Mouse (Mus musculus) lung, adult 2 months (tissue): ENCODE results near the gene Eddm3b. TPM values are rescaled to one million over a fixed set of nuclear protein-coding genes. Genes with fewer than 3 reads are reported as not detected.

ENCODE experiments used
- DNase-seq: peaks from one replicate; pipeline ENCODE4 v3.0.0; 2022
- H3K4me1 ChIP-seq: fragments of 200-500 bp; 2 replicates; pipeline ENCODE4 v1.6.1; 2011; ENCODE audit warnings: low read length; ENCODE audit not compliant: control insufficient read depth, insufficient read depth
- H3K4me3 ChIP-seq: fragments of 200-500 bp; replicated peaks from 2 replicates; pipeline ENCODE3; 2011; ENCODE audit warnings: low read depth, mild to moderate bottlenecking, control low read depth, low read length; ENCODE audit errors: extremely low read depth
- CTCF ChIP-seq: fragments of 200-500 bp; IDR thresholded peaks from 2 replicates; pipeline ENCODE4 v1.5.1; 2011; ENCODE audit warnings: mild to moderate bottlenecking, low read length, control low read depth; ENCODE audit not compliant: insufficient read depth
- POLR2A ChIP-seq: fragments of 200-500 bp; IDR thresholded peaks from 2 replicates; pipeline ENCODE4 v1.6.1; 2011; ENCODE audit warnings: low read depth, mild to moderate bottlenecking, control low read depth, low read length, borderline replicate concordance; ENCODE audit errors: extremely low read depth
- WGBS: fragments of 180-500 bp; shearing (Covaris S2); methylation state at CpG from one replicate; pipeline ENCODE4 v1.1.7; 2018; 5-methylcytosine and 5-hydroxymethylcytosine counted together
- polyA plus RNA-seq: library from polyadenylated mRNA; depleted of rRNA; stranded (reverse); fragments of >200 nt; gene quantifications from 2 replicates; pipeline ENCODE4 v1.2.3, GENCODE M21; 2012

The Eddm3b gene
- polyA plus RNA-seq, 1 experiment: not detected

DNA sequence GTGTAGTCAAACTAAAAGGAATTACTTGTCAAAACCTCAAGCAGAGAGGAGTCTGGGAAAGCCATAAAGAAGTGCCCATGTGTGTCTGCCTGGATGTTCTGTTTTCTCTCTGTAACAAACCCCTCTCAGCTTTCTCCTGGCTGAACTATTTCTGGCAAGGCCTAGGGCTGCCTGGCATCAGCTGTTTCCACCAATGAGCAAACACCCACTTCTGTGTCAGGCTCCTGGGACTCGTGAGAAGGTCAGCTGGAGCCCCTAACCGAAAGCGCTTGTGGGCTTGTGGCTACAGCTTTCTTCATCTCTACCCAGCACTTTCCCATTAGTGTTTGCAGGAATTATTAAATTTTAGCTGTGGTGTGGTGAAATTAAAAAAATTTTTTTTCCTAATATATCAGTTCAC is 2.3 kb upstream of the Eddm3b start:
- 65% methylated on average over 3 of the region's 3 CpGs for WGBS
- TF ChIP-seq POLR2A (no peak), CTCF (no peak)
- Histone ChIP-seq H3K4me3 (no peak overlapping the region), H3K4me1 (no peaks in the 10 kb centered on the region)
- DNase-seq: no peak

DNA sequence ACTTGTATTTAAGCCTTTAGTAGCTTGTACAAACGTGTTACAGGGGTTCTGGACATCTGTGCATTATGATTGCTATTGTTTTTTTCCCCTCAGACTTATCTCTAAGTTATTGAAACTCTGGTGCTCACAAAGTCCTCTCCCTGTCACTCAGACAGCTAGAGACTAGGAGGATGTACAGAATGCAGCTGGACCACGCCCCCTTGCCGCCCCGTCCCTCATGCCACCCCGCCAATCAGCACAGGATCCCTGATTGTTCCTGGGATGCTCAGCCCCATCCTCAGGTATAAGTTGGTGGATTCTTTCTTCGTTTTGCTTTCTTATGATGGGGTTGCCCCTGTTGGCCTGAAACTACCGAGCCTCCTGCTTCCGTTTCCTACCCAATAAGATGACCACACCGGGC is 750 bp upstream of the Eddm3b start:
- TF ChIP-seq CTCF: no peak
- TF ChIP-seq POLR2A: no peak
- no peak for DNase-seq
- Histone ChIP-seq H3K4me3 (no peak overlapping the region), H3K4me1 (no peaks in the 10 kb centered on the region)
- WGBS: 46% methylated on average over 9 of the region's 9 CpGs

DNA sequence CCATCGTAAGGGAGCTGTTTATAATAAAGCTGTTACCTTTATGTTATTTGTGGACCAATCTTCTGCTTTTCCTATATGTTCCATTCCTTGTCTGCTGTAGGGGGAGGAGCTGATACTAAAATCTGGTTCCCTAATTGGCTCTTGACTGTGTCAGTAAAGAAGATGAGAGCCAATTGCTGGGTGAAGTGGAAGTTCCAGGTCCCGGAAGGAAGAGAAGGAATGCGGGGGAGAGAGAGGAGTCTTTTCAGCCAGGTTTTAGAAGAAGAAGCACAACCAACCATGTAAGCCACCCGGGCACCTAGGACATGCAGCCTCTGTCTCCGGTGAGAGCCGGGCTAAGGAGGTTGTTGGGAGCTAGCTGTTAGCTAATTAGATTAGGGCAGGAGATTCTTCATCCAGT is 11.5 kb downstream of the Eddm3b start:
- no peak for DNase-seq
- WGBS: 80% methylated on average over 6 of the region's 6 CpGs
- Histone ChIP-seq H3K4me3 (no peak overlapping the region), H3K4me1 (no peaks in the 10 kb centered on the region)
- TF ChIP-seq CTCF: no peak
- TF ChIP-seq POLR2A: no peak

DNA sequence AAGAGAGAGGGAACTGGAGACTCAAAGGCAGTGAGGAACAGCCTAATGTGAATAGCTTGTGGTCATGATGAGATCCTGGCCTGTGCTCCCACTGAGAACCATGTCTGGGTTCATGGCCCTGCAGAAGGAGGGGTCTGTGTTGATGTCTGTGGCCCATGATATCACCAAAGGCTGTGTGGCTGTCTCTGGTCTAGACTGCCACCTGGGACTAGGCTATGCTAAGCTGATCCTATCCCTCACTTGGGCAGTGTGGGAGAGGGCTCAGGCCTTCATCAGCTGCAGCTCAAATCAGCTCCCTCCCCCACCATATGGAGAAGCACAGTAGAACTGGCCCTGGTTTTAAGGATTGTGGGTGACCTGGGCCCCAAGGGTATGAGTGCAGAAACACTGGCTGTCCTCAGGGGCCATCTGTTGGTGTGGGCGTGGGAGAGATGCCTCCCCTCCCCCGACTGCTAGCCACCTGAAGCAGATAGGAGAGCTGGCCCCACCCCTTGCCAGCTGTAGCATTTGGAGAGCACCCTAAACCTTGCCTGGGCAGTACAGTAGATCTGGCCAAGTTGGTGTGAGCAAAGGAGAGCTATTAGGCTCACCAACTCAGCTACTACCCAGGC is 13.5 kb downstream of the Eddm3b start:
- DNase-seq: no peak
- 68% methylated on average over 2 of the region's 2 CpGs for WGBS
- TF ChIP-seq POLR2A: no peak
- no peak for TF ChIP-seq CTCF
- H3K4me3 ChIP-seq: no peak overlapping the region
- no peaks in the 10 kb centered on the region for H3K4me1 ChIP-seq

DNA sequence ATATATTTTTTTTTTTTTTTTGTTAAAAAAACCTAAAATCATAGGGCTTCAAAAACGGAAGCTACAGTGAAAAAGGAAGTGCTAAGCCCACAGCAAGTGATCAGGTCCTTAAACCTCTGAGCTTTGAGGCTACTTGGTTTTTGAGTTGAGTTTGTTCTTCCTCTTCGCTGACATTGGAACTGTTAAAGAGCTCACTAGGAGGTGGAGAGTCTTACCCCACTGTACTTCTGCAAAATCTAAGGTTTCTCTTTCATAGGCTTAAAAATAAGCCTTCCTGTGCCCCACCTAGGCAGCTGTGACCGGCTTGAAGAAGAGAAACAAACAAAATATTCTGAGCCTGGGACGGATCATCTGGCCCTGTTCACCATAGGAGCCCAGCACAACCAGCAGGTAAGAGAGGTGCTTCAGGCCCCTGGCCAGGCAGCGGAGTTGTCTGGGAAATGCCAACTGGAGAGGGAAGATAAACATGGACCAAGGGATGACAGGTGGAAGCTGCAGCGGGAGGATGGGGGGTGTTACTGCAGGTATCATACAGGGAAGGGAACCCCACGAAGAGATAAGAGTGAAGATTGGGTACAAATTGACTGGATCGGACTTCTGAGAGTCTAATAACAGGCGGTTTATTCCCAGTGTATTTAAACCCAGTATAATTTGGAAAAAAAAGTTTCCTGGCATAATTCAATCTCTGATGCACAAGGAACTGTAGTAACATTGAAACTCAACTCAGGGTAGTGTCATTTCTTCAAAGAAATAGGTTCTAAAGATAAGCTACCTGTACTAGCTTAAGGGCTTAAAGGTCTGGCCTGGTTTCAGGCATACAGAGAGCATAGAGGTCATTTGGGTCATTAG is 14.8 kb downstream of the Eddm3b start:
- peak overlapping the region; percentile 60 for H3K4me3 ChIP-seq
- TF ChIP-seq POLR2A (no peak), CTCF (no peak)
- no peaks in the 10 kb centered on the region for H3K4me1 ChIP-seq
- 61% methylated on average over 9 of the region's 9 CpGs for WGBS
- no peak for DNase-seq

DNA sequence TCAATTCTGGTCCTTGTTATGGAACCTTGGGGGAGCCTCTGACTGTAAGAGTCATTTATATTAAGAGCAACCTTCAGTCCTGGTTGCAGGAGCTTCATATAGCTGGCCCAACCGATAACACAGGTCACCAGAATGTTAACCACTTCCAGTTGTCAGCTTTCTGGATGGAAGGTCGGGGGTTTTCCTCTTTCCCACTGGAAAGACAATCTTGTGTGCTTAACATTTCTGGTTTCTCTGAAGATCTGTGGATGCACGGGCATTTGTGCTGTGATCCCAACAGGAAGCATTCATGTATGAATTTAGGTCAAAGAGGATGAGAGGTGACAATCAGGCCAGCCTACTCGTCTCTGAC is 15.4 kb downstream of the Eddm3b start:
- DNase-seq: no peak
- Histone ChIP-seq H3K4me3 (no peak overlapping the region), H3K4me1 (no peaks in the 10 kb centered on the region)
- no peak for TF ChIP-seq POLR2A
- no peak for TF ChIP-seq CTCF
- 56% methylated on average over 4 of the region's 4 CpGs for WGBS

DNA sequence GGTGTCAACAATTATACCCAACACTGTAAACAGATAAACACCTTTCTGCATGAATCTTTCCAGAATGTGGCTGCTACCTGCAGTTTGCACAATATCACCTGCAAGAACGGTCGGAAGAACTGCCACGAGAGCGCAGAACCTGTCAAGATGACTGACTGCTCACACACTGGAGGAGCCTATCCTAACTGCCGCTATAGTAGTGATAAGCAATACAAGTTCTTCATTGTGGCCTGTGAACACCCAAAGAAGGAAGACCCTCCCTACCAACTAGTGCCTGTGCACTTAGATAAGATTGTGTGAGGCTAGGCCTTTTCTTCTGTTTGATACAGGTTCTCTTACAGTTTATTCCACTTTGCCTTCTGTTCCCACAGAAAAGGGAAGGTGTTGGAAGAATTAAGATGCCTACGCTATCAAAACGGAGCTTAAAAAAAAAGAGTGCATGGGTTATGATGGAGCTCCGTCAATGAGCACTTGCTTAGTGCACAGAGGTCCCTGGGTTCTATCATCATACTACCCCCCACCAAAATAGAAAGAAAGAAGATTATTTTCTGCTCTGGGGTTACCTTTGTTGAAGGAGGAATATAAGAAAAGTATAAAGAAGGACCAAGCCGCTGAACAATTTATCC is 16.2 kb downstream of the Eddm3b start:
- no peak for DNase-seq
- H3K4me3 ChIP-seq: no peak overlapping the region
- no peaks in the 10 kb centered on the region for H3K4me1 ChIP-seq
- 76% methylated on average over 9 of the region's 9 CpGs for WGBS
- no peak for TF ChIP-seq CTCF
- no peak for TF ChIP-seq POLR2A

DNA sequence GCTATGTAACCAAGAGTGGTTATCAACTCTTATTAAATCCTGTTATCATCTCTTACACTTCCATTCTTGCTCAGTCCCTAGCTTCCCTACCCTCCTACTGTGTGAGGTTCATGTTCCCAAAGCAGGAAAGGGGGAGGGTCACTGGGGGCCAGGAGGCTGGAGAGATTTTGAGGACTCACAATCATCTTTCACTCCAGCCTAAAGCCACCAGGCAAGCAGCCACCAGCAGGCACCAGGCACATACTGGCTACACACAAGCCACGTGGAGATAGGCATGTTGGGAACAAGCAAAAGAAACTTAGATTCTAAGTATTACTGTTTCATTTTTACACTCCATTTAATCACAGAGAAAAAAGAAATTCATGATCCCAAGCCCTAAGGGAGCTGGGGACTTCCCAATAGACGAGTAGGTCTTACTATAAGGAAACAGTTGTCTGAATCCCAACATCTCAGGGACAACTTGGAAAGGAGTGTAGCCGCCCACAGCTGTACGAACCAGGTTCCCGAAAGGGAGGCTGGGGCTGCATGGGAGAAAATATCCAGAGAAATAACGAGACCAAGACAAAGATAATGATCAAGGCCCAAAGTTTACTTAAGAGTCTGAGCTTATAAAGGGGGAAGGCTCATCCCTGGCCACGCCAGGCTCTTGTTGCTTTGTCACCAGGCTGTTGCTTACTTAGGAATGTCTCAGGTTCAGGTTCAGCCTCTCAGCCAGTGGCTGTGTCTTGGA is 17.0 kb downstream of the Eddm3b start:
- H3K4me3 ChIP-seq: no peak overlapping the region
- no peak for DNase-seq
- WGBS: 70% methylated on average over 7 of the region's 7 CpGs
- H3K4me1 ChIP-seq: no peaks in the 10 kb centered on the region
- TF ChIP-seq POLR2A (no peak), CTCF (no peak)

DNA sequence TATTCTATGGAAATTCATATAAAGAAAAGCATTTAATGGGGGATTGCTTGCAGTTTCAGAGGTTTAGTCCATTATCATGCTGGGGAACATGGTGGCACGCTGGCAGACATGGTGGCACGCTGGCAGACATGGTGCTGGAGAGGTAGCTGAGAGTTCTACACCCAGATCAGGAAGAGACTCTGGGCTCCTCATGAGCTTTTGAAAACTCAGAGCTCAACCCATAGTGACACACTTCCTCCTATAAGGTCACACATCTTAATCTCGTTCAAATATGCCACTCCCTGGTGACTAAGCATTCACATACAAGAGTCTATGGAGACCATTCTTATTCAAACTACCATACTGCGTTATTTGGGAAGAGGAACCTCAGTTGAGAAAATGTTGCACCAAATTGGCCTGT is 18.1 kb downstream of the Eddm3b start:
- no peak for TF ChIP-seq CTCF
- TF ChIP-seq POLR2A: no peak
- DNase-seq: no peak

More for the DNA sequence above, 18.1 kb downstream of the Eddm3b start:
- Histone ChIP-seq H3K4me3 (no peak overlapping the region), H3K4me1 (no peaks in the 10 kb centered on the region)
- 82% methylated on average over 4 of the region's 4 CpGs for WGBS
